Mouse (Mus musculus): ENCODE measurements around the gene Scd2.
"Not testable (repeated sequence)": the region's sequence is repeated elsewhere in the genome, so short reads cannot be mapped to it uniquely, and the experiment has no call there.

Scd2 gene

DNA sequence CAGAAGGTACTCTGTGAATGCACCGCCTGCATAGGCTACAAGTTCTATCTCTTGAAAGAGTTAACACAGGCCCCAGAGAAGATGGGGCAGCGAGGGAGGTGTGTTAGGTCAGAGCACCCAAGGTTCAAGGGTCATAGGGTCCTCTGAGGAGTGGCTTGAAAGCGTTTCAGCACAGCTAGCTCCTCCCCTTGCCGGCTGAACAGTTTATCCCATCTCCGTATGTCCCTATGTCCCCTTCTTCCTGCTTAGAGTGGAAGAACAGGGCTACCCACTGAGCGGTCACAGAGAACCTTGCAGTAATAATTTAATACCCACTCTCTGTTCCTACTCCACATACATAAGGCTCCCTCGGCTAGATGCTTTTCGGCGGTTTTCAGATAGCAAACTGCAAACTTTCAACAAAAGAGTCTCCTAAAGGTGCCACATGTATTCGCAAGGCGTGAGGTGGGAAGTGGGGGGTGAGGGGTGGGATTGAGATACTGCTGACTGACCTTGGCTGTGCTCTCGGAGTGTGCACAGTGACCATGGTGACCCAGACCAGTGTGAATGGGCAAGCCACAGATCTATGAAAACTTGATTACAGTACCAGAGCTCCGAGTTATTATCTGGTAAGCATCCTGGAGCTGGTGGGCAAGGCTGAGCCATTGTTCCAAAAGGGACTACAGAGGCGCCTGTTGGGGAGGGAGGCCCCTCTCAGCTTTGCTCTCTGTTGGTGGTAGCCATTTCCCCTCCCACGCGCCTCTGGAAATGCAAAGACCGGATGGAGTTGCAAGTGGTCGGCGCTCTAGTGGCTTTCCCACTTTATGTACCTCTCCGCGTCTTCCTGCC lies at the start of gene Scd2:
Gene Scd2 (plus strand): TSS at position 734 of the 828 bp plus-strand sequence.
- no peak for DNase-seq (ENCODE audit: low spot score in 2 of 2)

DNA sequence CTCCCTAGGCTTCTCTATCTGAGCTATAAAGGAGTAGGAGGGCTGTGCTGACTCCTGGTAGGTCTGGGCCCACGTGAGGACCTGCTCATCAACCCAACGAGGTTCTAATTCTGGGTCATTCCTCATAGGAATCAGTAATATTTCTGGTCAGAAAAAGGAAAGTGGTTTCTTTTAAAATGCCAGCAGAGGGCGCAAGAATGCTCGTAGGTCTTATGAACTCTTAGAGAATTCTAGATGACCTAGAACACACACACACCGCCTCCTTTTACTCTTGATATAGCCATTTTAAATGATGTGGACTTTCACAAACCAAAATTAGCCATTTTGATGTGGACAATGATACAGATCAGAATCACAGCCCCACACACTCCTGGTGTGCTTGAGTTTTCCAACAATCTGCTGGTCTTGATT lies 47.7 kb upstream of the Scd2 start:
- peak in 1 of 2 experiments; percentile 50 for DNase-seq (ENCODE audit: low spot score in 2 of 2)

GRCm38 (mm10) chr19:44246341-44246911 lies 47.0 kb upstream of the Scd2 start:
- DNase-seq (ENCODE audit: low spot score in 2 of 2) = no peak

GRCm38 (mm10) chr19:44247281-44248080 lies 46.0 kb upstream of the Scd2 start:
- DNase-seq (ENCODE audit: low spot score in 2 of 2) = no peak

DNA sequence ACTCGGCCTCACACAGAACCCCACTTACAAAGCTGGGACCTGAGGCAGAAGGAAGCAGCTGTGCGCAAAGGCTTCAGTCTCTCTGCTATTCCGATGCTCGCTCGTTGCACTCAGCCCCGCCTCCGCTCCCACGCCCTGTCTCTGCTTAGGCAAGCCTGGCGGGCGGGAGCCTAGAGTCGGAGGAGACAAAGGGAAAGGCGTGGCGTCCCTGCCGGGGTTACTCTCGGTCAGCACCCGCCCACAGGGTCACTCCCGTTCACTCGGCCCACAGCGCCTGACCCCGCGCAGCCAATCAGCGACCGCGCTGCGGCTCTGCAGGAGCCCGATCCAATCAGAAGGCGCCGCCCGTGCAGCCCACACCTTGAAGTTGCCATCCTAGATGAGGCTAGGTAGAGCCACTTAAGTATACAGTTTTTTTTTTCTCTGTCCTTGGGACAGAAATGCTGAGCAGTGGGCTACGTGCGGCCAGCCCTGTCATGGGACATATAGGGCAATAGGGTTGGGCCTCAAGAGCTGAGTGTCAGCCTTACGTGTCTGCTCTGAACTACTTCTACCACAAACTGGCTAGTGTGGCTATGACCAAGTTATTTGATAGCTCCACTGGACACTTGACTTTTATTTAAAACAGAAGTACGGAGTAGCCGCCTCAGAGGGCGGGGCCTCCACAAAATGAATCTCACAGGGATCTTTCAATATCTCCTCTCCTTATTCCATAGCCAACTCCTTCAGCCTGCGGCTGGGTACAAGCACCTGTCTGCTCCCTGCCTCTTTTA lies 45.2 kb upstream of the Scd2 start:
- DNase-seq (ENCODE audit: low spot score in 2 of 2) = peak; percentile 98

GRCm38 (mm10) chr19:44248854-44249351 lies 44.6 kb upstream of the Scd2 start:
- DNase-seq (ENCODE audit: low spot score in 2 of 2) = no peak

- not testable (repeated sequence) for DNase-seq (ENCODE audit: low spot score in 2 of 2)
Observed at GRCm38 (mm10) chr19:44251138-44251537, 42.3 kb upstream of the Scd2 start.

DNA sequence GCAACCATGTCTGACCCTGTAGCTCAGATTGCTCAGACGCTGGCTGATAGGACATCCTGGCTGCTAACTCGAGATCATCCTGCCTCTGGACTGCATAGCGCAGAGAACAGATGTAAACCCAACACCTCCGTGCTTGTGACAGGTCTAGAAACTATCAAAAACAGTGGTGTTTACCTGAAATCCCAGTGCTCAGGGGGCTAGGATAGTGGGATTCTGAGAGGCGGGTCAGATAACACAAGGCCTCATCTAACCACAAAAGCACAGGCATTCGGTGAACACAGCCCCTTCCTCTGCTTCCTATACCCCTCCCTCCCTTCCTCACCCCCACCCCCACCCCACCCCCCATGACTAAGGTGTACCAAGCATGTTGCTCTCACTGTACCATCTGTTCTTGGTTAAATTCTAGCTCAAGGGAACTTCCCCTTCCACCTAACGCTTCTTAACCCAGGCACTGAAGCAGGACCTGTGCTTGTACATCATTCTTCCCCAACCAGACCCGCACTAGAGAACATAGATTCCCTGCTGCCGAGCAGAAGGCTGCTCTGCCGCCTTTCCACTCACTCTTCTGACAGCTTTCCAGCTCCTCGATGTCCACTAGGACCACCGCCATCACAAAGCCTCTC lies 41.4 kb upstream of the Scd2 start:
- peak; percentile 58 to 64 for DNase-seq (ENCODE audit: low spot score in 2 of 2)

DNA sequence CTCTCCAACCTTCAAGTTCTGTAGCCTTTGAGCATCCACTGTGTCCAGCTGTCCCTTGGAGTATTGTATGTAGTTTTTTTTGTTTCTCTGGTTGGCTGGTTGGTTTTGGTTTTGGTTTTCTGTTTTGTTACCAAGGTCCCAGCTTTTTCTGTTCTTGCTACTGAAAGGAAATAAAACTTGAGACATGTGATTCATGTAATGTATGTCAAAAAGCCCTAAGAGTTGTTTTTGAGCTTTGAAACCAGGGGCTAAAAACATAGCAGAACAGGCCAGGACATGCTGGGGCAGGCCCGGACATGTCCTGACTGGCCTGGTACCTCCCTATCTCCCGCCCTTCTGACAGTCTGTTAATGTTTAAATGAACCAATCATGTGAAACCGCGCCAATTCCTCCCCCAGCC lies 39.4 kb upstream of the Scd2 start:
- not testable (repeated sequence) for DNase-seq (ENCODE audit: low spot score in 2 of 2)

DNA sequence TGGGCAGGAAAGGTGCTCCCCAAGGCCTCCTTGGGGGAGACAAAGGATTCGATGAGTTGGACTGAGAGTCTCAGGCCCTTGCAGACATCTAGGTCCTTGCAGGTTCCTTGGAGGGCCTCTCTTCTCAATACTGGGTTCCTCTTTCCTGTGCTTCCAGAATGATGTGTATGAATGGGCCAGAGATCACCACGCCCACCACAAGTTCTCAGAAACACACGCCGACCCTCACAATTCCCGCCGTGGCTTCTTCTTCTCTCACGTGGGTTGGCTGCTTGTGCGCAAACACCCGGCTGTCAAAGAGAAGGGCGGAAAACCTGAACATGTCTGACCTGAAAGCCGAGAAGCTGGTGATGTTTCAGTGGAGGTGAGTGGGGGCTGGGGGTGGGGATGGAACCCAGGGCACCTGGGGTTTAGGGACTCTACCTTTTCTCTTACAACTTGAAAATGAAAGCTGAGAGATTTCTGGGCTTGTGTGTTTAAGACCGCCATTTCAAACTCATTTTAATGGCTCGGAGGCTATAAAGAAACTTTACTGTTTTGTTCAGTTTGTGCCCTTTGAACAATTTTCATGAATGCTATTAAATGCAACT lies 36.0 kb upstream of the Scd2 start:
- no peak for DNase-seq (ENCODE audit: low spot score in 2 of 2)

- no peak for DNase-seq (ENCODE audit: low spot score in 2 of 2)
Observed at GRCm38 (mm10) chr19:44259484-44259883, 34.0 kb upstream of the Scd2 start.

DNA sequence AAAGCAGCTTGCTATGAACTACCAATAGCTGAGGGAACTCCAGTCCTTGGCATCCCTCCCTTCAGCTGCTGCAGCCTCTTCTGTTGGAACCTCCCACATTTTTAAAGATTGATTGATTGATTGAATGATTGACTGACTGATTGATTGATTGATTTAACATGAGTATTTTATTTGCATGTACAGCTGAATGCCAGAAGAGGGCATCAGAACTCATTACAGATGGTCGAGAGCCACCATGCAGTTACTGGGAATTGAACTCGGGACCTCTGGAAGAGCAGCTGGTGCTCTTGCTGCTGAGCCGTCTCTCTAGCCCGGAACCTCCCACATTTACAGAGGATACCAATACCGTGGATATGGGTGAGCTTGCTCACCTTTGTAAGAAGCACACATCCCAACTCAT lies 33.0 kb upstream of the Scd2 start:
- DNase-seq (ENCODE audit: low spot score in 2 of 2) = no peak

DNA sequence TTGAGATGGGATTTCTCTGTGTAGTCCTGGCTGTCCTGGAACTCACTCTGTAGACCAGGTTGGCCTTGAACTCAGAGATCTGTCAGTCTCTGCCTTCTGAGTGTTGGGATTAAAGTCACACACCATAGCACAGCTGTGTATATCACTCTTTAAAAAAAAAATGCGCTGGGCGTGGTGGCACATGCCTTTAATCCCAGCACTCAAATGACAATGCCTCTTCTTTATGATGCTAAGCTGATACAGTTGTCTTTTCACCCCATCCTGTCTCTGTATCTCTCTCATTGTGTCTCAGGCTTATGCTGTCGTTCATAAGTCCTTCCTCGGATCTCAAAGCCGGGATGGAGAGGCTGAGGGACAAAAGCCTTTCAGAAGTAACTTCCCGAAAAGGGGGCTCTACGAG lies 31.7 kb upstream of the Scd2 start:
- no peak for DNase-seq (ENCODE audit: low spot score in 2 of 2)

- DNase-seq (ENCODE audit: low spot score in 2 of 2) = no peak
Observed at GRCm38 (mm10) chr19:44263581-44263980, 29.9 kb upstream of the Scd2 start.

GRCm38 (mm10) chr19:44264226-44264625 lies 29.2 kb upstream of the Scd2 start:
- peak in 1 of 2 experiments; percentile 53 for DNase-seq (ENCODE audit: low spot score in 2 of 2)

- DNase-seq (ENCODE audit: low spot score in 2 of 2) = no peak
Observed at GRCm38 (mm10) chr19:44265300-44265699, 28.2 kb upstream of the Scd2 start.

- no peak for DNase-seq (ENCODE audit: low spot score in 2 of 2)
Observed at GRCm38 (mm10) chr19:44265911-44266337, 27.6 kb upstream of the Scd2 start.

GRCm38 (mm10) chr19:44266458-44266823 lies 27.0 kb upstream of the Scd2 start:
- DNase-seq (ENCODE audit: low spot score in 2 of 2) = peak; percentile 37 to 57

DNA sequence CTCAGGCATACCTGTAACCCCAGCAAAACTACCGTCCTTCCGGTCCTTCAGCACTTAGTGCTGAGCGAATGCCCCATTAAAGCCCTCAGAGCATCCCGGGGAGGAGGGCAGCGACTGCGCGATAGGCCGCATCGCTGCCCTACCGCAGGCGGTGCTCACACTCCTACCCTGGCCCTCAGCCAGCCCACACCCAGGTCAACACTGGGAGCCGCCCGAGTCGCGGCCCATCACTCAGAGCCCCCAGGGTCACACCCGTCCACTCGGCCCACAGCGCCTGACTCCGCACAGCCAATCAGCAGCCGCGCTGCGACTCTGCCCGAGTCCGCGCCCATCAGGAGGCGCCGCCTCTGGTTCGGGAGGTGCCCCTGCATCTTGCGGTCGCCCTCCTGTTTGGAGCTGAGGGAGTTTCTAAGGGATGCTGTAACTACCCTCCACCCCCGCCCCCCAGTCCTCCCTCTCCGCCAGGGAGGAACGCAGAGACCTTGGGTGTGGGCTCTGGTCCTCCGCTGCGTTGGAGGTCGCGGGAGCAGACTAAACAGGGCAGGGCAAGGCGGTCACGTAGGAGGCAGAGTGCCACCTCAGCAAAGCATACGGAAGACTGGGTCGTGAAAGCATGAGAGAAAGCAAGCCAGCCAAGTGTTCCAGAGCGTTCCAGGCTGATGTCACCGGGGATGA lies 26.5 kb upstream of the Scd2 start:
- DNase-seq (ENCODE audit: low spot score in 2 of 2) = peak; percentile 83 to 86

DNA sequence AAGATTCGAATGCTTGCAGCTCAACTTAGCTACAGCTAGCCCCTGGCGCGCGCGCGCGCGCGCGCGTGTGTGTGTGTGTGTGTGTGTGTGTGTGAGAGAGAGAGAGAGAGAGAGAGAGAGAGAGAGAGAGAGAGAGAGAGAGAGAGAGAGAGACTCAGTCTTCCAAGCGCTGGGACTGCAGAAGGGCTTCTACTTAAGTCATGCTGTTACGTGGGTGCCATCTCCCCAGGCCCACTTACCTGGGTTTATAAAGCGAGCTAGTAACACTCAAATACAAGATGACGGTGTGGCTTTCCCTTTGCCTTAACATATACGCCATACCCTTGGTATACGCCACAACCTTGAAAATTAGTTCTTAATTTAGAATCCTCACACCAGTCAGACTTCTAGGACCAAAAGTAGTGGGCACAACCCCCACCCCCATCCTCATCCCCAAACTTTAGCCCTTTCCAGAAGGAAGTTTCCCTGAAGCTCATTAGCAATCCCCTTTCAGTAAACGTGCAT lies 25.9 kb upstream of the Scd2 start:
- no peak for DNase-seq (ENCODE audit: low spot score in 2 of 2)

Data from spleen, postnatal 36 days (tissue).